Mouse (Mus musculus): Measurements from ENCODE around the gene Snrpb.

The Snrpb gene

DNA sequence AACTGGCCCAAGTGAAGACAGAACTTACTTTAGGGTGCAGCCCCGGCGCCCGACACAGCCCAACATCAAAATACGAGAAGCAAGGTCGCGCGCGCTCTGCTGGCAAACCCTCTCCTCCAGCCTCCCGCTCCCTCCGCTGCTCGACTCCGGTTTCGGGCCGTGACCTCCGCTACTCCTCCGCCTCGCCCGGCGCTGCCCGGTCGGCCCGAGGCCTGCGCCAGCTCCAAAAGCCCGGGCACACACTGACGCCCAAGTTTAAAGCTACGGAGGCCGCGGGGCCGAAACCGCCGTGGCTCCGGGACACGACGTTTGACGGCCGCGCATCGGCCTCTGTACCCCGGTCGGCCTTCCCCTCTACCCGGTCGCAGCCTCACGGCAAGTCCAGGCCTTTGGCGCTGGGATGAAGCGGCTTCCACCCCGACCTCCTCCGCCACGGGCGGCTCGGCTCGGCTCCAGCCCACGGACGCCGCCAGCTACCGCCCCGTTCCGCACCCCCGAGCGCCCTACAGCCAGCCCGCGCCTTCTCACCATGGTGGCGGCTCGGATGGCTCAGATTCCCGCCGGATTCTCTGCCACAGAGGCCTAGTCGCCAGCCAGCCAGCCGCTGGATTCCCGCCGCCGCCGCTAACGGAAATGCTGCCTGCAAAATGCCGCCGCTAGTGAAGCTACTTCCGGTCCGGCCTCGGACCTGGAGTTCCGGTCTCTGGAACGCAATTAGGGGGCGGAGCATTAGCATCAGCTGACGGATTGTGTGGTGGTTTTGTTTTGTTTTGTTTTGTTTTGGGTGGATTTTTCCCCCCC, at the start of gene Snrpb:
Snrpb (minus strand) TSS at position 698 of the 801 bp plus-strand sequence.
- TF ChIP-seq NANOG (IDR thresholded peaks at IDR 0.05; ENCODE audit: borderline replicate concordance, low read length) (no peak), POU5F1 (IDR thresholded peaks at IDR 0.05; ENCODE audit: borderline replicate concordance, low read length) (no peak), CTCF (conservative IDR thresholded peaks at IDR 0.05; ENCODE audit: low read length) (no peak)
- H3K9me3 ChIP-seq (ENCODE audit: low read length): no peaks in the 10 kb centered on the region
- peaks cover 34% of the 10 kb centered on the region for H3K4me1 ChIP-seq (replicated peaks; ENCODE audit: low read depth, low read length)
- H3K27me3 ChIP-seq (ENCODE audit: insufficient read depth, low read length): no peaks in the 10 kb centered on the region; the same call in 1 of the 2 replicates
- H3K36me3 ChIP-seq (ENCODE audit: insufficient read depth, low read length): peaks cover 36% of the 10 kb centered on the region
- peak within 1 kb of the TSS; percentile 96 for H3K4me3 ChIP-seq (replicated peaks; ENCODE audit: low read length)

- TF ChIP-seq CTCF (conservative IDR thresholded peaks at IDR 0.05; ENCODE audit: low read length) (no peak), POU5F1 (IDR thresholded peaks at IDR 0.05; ENCODE audit: borderline replicate concordance, low read length) (no peak), NANOG (IDR thresholded peaks at IDR 0.05; ENCODE audit: borderline replicate concordance, low read length) (no peak)
- Histone ChIP-seq H3K9me3 (ENCODE audit: low read length) (no peaks in the 10 kb centered on the region), H3K27me3 (ENCODE audit: insufficient read depth, low read length) (no peaks in the 10 kb centered on the region), H3K36me3 (ENCODE audit: insufficient read depth, low read length) (no peaks in the 10 kb centered on the region), H3K4me1 (replicated peaks; ENCODE audit: low read depth, low read length) (0 out of 2 replicates have a peak, but pooled peaks cover 3% of the 10 kb centered on the region), H3K4me3 (replicated peaks; ENCODE audit: low read length) (no peak overlapping the region)
These were observed 32.4 kb upstream of the Snrpb start for GRCm38 (mm10) chr2:130211581-130211980.

- TF ChIP-seq POU5F1 (IDR thresholded peaks at IDR 0.05; ENCODE audit: borderline replicate concordance, low read length) (no peak), NANOG (IDR thresholded peaks at IDR 0.05; ENCODE audit: borderline replicate concordance, low read length) (no peak), CTCF (conservative IDR thresholded peaks at IDR 0.05; ENCODE audit: low read length) (no peak)
- no peaks in the 10 kb centered on the region for H3K27me3 ChIP-seq (ENCODE audit: insufficient read depth, low read length)
- no peak overlapping the region for H3K4me3 ChIP-seq (replicated peaks; ENCODE audit: low read length)
- 0 out of 2 replicates have a peak, but pooled peaks cover 3% of the 10 kb centered on the region for H3K4me1 ChIP-seq (replicated peaks; ENCODE audit: low read depth, low read length)
- no peaks in the 10 kb centered on the region for H3K36me3 ChIP-seq (ENCODE audit: insufficient read depth, low read length)
- H3K9me3 ChIP-seq (ENCODE audit: low read length): no peaks in the 10 kb centered on the region
These were observed 30.4 kb upstream of the Snrpb start for GRCm38 (mm10) chr2:130209636-130210035.

- no peaks in the 10 kb centered on the region for H3K36me3 ChIP-seq (ENCODE audit: insufficient read depth, low read length)
- TF ChIP-seq CTCF (conservative IDR thresholded peaks at IDR 0.05; ENCODE audit: low read length) (no peak), NANOG (IDR thresholded peaks at IDR 0.05; ENCODE audit: borderline replicate concordance, low read length) (no peak), POU5F1 (IDR thresholded peaks at IDR 0.05; ENCODE audit: borderline replicate concordance, low read length) (no peak)
- H3K27me3 ChIP-seq (ENCODE audit: insufficient read depth, low read length): no peaks in the 10 kb centered on the region
- 0 out of 2 replicates have a peak, but pooled peaks cover 3% of the 10 kb centered on the region for H3K4me1 ChIP-seq (replicated peaks; ENCODE audit: low read depth, low read length)
- no peak overlapping the region for H3K4me3 ChIP-seq (replicated peaks; ENCODE audit: low read length)
- no peaks in the 10 kb centered on the region for H3K9me3 ChIP-seq (ENCODE audit: low read length)
These were observed 28.8 kb upstream of the Snrpb start for GRCm38 (mm10) chr2:130207996-130208395.

DNA sequence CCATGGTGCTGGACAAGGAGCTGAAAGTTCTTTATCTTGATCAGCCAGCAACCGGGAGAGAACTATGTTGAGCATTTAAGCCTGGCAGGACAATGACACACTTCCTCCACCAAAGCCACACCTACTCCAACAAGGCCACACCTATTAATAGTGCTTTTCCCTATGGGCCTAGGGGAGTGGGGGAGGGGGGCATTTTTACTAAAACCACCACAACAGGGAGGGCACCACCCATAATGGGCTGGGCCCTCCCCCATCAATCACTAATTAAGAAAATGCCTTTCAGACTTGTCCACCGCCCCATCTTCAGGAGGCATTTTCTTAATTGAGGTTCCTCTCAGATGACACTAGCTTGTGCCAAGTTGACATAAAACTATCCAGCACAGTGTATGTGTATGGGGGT, 28.2 kb upstream of the Snrpb start:
- Histone ChIP-seq H3K27me3 (ENCODE audit: insufficient read depth, low read length) (no peaks in the 10 kb centered on the region), H3K36me3 (ENCODE audit: insufficient read depth, low read length) (no peaks in the 10 kb centered on the region), H3K4me3 (replicated peaks; ENCODE audit: low read length) (no peak overlapping the region), H3K9me3 (ENCODE audit: low read length) (no peaks in the 10 kb centered on the region), H3K4me1 (replicated peaks; ENCODE audit: low read depth, low read length) (0 out of 2 replicates have a peak, but pooled peaks cover 3% of the 10 kb centered on the region)
- TF ChIP-seq POU5F1 (IDR thresholded peaks at IDR 0.05; ENCODE audit: borderline replicate concordance, low read length) (no peak), CTCF (conservative IDR thresholded peaks at IDR 0.05; ENCODE audit: low read length) (no peak), NANOG (IDR thresholded peaks at IDR 0.05; ENCODE audit: borderline replicate concordance, low read length) (no peak)

- no peaks in the 10 kb centered on the region for H3K36me3 ChIP-seq (ENCODE audit: insufficient read depth, low read length)
- no peak for TF ChIP-seq CTCF (conservative IDR thresholded peaks at IDR 0.05; ENCODE audit: low read length)
- no peak for TF ChIP-seq POU5F1 (IDR thresholded peaks at IDR 0.05; ENCODE audit: borderline replicate concordance, low read length)
- TF ChIP-seq NANOG (IDR thresholded peaks at IDR 0.05; ENCODE audit: borderline replicate concordance, low read length): no peak
- no peaks in the 10 kb centered on the region for H3K4me1 ChIP-seq (replicated peaks; ENCODE audit: low read depth, low read length)
- H3K4me3 ChIP-seq (replicated peaks; ENCODE audit: low read length): no peak overlapping the region
- peaks cover 6% of the 10 kb centered on the region; the same call in 1 of the 2 replicates for H3K27me3 ChIP-seq (ENCODE audit: insufficient read depth, low read length)
- H3K9me3 ChIP-seq (ENCODE audit: low read length): peaks cover 4% of the 10 kb centered on the region; the same call in 1 of the 2 replicates
These were observed 21.8 kb upstream of the Snrpb start for GRCm38 (mm10) chr2:130200961-130201360.

- no peaks in the 10 kb centered on the region for H3K36me3 ChIP-seq (ENCODE audit: insufficient read depth, low read length)
- H3K27me3 ChIP-seq (ENCODE audit: insufficient read depth, low read length): no peaks in the 10 kb centered on the region; the same call in 1 of the 2 replicates
- no peaks in the 10 kb centered on the region for H3K4me1 ChIP-seq (replicated peaks; ENCODE audit: low read depth, low read length)
- H3K9me3 ChIP-seq (ENCODE audit: low read length): peaks cover 16% of the 10 kb centered on the region
- TF ChIP-seq NANOG (IDR thresholded peaks at IDR 0.05; ENCODE audit: borderline replicate concordance, low read length): no peak
- TF ChIP-seq CTCF (conservative IDR thresholded peaks at IDR 0.05; ENCODE audit: low read length): no peak
- TF ChIP-seq POU5F1 (IDR thresholded peaks at IDR 0.05; ENCODE audit: borderline replicate concordance, low read length): no peak
- no peak within 1 kb of the TSS for H3K4me3 ChIP-seq (replicated peaks; ENCODE audit: low read length)
These were observed 15.7 kb upstream of the Snrpb start, which contains the start of gene Tmc2 for GRCm38 (mm10) chr2:130194894-130195293. TSS of gene Tmc2 (plus strand) at chr2:130195194.

DNA sequence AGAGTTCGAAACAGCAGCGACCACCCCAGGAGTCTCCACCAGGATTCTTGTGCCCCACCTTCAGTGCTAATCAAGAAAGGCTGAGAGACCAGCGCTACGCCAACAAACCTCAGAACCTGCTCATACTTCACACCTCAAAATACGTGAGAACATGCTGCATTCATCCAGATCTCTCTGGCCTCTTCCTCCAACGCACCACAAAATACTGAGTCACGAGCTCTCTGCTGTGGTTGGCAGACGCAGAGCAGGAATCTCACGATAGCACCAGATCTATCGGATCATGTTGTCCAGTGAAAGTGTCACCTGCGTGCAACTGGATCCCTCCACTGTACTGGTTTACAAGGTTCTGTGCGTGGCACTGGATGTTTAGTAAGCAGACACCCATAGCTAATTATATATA, 9.2 kb upstream of the Snrpb start:
- Histone ChIP-seq H3K4me1 (replicated peaks; ENCODE audit: low read depth, low read length) (no peaks in the 10 kb centered on the region), H3K27me3 (ENCODE audit: insufficient read depth, low read length) (peaks cover 12% of the 10 kb centered on the region; the same call in 1 of the 2 replicates), H3K9me3 (ENCODE audit: low read length) (peaks cover 12% of the 10 kb centered on the region), H3K4me3 (replicated peaks; ENCODE audit: low read length) (no peak overlapping the region), H3K36me3 (ENCODE audit: insufficient read depth, low read length) (no peaks in the 10 kb centered on the region)
- TF ChIP-seq CTCF (conservative IDR thresholded peaks at IDR 0.05; ENCODE audit: low read length): no peak
